Mouse (Mus musculus) heart, adult 11 months (tissue): ENCODE data around the gene Atp2a2.

Experiments used
- DNase-seq: peaks from one replicate; pipeline ENCODE4 v3.0.0; 2022

Gene Atp2a2

GRCm38 (mm10) chr5:122519043-122519660 is 17.1 kb upstream of the Atp2a2 start:
- DNase-seq: peak; percentile 92

DNA sequence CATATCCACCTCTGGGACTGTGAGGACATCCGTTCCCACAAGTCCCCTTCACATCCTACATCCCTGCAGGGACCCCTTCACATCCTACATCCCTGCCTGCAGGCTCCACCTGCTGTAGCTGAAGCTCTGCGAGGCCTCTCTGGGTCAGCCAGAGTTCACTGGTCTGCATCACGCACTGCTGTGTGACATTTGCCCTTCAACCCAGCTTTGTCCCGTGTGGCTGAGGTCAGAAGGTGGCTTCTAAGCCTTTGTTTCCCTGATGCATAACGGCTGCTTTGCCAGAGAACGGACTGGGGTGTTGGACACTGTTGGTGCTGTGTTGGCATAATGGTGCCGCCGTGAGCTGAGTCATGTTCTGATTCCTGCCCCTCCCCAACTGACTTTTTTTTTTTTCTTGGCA is 16.2 kb upstream of the Atp2a2 start:
- peak; percentile 91 for DNase-seq

GRCm38 (mm10) chr5:122516901-122517300 is 14.9 kb upstream of the Atp2a2 start:
- DNase-seq: peak; percentile 59

- peak; percentile 89 for DNase-seq
Observed at GRCm38 (mm10) chr5:122516029-122516730, 14.2 kb upstream of the Atp2a2 start.

GRCm38 (mm10) chr5:122514127-122514521 is 12.1 kb upstream of the Atp2a2 start:
- peak; percentile 91 for DNase-seq

DNA sequence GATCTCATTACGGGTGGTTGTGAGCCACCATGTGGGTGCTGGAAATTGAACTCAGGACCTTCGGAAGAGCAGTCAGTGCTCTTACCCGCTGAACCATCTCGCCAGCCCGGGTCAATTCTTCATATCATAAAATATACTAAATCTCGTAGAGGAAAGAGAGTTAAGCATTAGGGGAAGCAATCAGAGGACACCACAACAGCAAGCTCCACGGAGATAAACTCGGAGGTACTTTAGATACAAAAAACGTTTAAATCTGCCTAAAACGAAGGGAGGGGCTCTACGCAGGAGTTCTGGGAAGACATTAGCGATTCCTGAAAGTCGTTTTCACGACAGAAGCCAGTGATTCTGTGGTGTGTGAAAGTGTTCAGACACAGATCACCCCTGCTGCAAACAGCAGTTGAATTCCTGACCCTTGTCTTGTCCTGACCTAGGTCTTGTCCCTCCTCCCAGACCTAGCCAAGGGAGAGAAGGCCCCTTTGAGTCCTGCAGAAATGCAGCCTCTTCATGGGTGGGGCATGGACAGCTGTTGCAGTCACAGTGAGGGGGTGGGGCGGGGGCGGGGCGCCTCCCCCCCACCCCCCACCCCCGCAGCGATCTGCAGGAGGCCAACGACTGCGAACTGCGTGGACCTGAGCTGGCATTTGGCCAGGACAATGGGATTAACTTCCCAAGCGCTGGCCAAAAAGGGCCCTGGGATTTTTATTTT is 11.5 kb upstream of the Atp2a2 start:
- DNase-seq: peak; percentile 85

- DNase-seq: no peak
Observed at GRCm38 (mm10) chr5:122512011-122512410, 10.0 kb upstream of the Atp2a2 start.

DNA sequence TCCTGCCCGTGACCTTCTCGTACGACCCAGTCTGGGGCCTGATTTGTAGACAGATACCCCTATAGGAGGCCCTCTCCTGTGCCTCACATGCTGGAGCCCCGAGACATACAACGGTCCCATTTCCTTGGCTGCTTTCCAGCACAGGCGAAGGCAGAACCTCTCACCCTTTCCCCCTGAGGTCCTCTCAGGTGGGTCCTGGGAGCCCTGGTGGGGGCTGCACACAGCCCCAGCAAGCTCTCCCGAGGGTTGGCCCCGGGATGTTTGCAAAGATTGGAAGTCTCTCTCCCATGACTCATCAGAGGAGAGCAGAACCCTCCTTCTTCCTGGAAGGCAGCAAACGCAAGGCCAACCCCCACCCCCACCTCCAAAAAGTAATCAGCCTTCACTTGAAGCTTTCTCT is 9.4 kb upstream of the Atp2a2 start:
- peak; percentile 94 for DNase-seq

- DNase-seq: peak; percentile 99
Observed at GRCm38 (mm10) chr5:122510651-122511157, 8.7 kb upstream of the Atp2a2 start.

- peak; percentile 98 for DNase-seq
Observed at GRCm38 (mm10) chr5:122509608-122510007, 7.6 kb upstream of the Atp2a2 start.

DNA sequence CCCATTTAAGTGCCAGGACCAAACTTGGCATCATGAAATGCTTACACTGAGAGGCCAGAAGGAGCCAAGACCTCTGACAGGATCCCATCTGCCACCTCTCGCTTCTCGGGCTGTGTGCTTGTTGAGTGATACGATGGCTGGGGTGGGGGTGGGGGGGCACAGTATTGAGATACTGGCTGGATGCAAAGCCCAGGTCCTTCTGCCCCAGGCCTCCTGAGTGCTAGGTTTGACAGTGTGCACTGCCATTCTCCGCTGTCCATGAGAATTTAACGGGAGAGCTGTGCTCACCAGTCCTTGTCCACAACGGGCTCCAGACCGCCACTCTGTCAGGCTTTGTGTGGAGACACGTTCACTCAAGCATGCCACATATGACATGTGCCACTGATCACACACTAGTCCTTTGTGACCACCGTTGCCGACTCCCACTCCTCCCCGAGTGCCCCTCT is 6.9 kb upstream of the Atp2a2 start:
- DNase-seq: peak; percentile 93

DNA sequence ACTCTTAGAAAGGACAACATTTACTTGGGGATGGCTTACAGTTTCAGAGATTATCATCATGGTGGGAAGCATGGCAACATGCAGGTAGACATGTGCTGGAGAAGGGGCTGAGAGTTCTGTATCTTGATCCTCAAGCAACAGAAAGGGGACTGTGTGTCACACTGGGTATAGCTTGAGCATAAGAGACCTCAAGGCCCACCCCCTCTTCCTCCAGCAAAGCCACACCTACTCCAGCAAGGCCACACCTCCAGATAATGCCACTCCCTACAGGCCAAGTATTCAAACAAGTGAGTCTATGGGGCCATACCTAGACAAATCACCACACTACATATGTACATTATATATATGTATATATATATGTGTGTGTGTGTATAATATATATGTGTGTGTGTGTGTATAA is 5.4 kb upstream of the Atp2a2 start:
- DNase-seq: peak; percentile 75

DNA sequence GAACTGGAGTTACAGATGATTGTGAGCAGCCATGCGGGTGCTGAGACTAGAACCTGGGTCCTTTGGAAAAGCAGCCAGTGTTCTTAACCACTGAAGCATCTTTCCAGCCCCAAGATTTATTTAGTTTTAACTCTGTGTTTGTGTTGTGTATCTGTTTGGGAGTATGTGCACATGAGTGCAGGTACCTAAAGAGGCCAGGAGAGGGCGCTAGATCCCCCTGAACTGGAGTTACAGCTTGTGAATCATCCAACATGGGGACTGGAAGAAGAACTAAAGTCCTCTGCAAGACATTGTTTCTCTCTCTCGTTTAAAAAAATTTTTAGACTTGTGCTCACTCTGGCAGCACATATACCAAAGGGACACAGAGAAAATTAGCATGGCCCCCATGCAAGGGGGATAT is 4.4 kb upstream of the Atp2a2 start:
- DNase-seq: no peak

DNA sequence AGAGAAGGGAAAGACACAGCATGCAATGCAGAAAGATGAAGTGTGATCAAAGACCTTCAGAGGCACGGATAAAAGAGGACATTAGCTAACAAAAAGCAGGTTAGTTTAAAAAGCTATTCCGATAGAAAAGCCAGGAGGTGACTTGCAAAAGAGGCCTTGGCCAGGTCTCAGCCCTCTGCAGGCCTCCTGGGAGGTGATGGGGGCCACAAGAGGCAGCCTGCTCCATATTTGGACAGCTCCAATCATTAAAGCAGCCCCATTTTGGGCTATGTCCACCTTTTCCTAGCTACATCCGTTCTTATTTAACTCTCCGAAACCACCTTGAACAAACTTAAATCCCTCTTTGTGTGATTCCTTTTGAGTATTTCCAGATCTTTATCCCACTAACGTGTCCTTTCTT is 3.5 kb upstream of the Atp2a2 start:
- DNase-seq: peak; percentile 83

GRCm38 (mm10) chr5:122503760-122504119 is 1.7 kb upstream of the Atp2a2 start:
- peak; percentile 89 for DNase-seq

GRCm38 (mm10) chr5:122503015-122503759 is 1.2 kb upstream of the Atp2a2 start:
- peak; percentile 90 for DNase-seq

DNA sequence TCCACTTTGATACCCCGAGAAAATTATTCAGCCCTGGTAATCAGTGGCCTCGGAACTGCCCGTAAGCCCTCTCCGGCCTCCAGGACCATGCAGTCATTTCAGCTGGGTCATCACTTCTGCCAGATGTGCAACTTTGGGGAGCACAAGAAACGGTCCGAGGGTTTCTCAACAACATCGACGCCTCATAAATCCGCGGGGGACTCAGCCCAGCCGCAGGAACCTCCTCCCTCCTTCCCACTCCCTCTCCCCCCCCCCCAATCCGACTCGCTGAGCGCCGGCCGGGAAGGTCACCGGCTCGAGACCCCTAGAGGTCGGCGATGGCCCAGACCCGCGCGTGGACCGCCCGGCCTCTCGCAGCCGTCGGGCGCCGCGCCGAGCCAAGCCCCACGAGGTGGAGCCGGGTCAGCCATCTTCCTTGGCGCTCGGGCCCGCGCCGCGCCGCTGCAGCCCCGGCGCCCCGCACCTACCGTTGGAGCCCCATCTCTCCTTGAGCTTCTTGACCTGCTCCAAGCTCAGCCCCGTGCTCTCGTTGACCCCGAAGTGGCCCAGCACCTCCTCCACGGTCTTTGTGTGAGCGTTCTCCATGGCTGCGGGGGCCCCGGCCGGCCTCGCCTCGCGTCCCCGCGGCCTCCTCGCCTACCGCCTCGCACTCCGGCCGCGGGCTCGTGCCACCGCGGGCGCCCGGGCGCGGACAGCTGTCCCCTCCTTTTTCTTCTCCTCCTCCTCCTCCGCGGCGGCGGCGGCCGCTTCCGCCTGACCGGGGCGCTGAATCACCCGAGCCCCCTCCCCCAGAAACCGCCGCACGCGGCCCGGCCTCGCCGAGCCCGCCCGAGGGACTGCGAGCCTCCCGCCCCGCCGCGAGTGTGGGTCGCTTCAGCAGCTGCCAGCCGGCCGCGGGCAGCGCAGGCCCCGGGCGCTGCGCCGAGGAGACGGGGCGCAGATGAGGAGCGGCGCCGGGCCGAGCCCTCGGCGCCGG is 636 bp downstream of the Atp2a2 start:
- DNase-seq: peak; percentile 97

DNA sequence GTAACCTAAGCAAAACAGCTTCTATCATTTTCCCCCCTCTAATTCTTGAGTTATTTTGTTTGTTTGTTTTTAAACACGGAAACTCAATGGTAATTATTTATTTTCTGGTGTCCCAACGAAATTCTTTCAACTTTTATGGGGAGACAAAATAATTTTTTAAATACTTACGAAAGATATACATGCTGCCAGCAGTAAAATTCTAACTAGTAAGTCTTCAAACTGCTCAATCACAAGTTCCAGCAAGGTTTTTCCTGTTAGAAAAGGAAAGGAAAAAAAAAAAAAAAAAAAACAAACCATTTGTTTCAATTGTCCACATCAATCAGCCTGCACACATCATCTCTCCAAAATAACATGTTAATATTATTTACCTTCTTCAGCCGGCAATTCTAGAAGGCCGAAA is 1.5 kb downstream of the Atp2a2 start:
- no peak for DNase-seq

GRCm38 (mm10) chr5:122500141-122500540 is 1.9 kb downstream of the Atp2a2 start:
- peak; percentile 91 for DNase-seq

DNA sequence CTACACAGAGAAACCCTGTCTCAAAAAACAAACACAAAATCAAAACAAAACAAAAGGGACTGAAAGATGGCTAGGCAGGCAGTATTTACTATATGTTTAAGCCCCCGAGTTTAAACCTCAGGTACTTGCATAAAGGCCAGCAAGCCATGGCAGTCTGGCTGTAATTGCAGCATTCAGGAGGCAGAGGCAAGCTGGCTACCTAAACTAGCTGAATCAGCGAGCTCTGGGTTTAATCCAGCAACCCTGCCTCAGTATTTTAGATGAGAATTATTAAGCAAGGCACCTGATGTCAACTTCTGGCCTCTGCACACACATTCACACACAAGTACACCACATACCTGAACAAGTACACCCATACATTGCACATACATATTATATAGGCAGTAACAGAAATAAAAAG is 4.0 kb downstream of the Atp2a2 start:
- DNase-seq: peak; percentile 70

GRCm38 (mm10) chr5:122496990-122497389 is 5.0 kb downstream of the Atp2a2 start:
- DNase-seq: peak; percentile 79

DNA sequence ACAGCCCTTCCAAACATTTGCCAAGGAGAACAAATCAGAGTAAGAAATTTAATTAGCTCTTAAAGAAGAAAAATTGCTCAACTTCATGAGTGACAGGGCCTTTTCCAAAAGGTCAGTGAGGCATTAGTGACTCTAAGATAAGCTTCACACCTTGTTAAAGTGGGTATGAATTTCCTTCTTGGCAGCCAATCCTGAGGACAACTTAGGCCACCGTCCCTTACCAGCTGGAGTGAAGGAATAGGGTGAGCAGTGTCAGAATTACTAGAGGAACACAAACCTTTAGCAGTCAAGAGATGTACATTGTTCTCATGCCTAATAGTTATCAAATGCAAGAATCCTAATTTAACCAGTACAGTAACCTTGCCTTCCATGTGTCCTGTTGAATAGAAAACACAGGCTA is 7.6 kb downstream of the Atp2a2 start:
- DNase-seq: peak; percentile 63
